Mouse (Mus musculus) MEL (cell line): ENCODE measurements around the gene Ccdc97. TPM values are rescaled to one million over a fixed set of nuclear protein-coding genes. Genes with fewer than 3 reads are reported as not detected.

Experiments
- DNase-seq: peaks from one replicate; pipeline ENCODE4 v3.0.0; 2011; ENCODE audit warnings: low read depth, low spot score
- H3K27ac ChIP-seq: 2 replicates; pipeline ENCODE4 v1.5.1; 2012; ENCODE audit warnings: low read depth, mild to moderate bottlenecking, control low read depth, low read length, moderate library complexity; ENCODE audit not compliant: control insufficient read depth
- H3K27me3 ChIP-seq, 2 experiments: fragments of 150-350 bp in 1 of 2; sonication (generic) in 1 of 2; 2 replicates each; pipeline ENCODE4 v1.6.1; 2012; ENCODE audit warnings: low read length in 2 of 2, mild to moderate bottlenecking in 2 of 2, improper control_type of control experiment in 1 of 2, moderate library complexity in 1 of 2; ENCODE audit not compliant: insufficient read depth in 2 of 2, control insufficient read depth in 1 of 2
- H3K36me3 ChIP-seq, 2 experiments: 2 replicates each; pipeline ENCODE4 v1.6.1; 2012 to 2014; ENCODE audit warnings: low read length in 2 of 2, improper control_type of control experiment in 1 of 2, inconsistent platforms in 1 of 2, mild to moderate bottlenecking in 1 of 2; ENCODE audit not compliant: insufficient read depth in 2 of 2, control insufficient read depth in 1 of 2
- H3K4me1 ChIP-seq, 2 experiments: fragments of 150-350 bp in 1 of 2; sonication (generic) in 1 of 2; 2 replicates each; pipeline ENCODE4 v1.6.1; 2012; ENCODE audit warnings: low read length in 2 of 2, improper control_type of control experiment in 1 of 2, mild to moderate bottlenecking in 1 of 2; ENCODE audit not compliant: insufficient read depth in 2 of 2, control insufficient read depth in 1 of 2
- H3K4me3 ChIP-seq, 2 experiments: fragments of 150-350 bp in 1 of 2; sonication (generic) in 1 of 2; 2 replicates each; pipeline ENCODE4 v1.5.1; 2012; ENCODE audit warnings: low read depth in 2 of 2, low read length in 2 of 2, mild to moderate bottlenecking in 2 of 2, moderate library complexity in 2 of 2, control low read depth in 1 of 2, improper control_type of control experiment in 1 of 2; ENCODE audit not compliant: control insufficient read depth in 1 of 2, insufficient read depth in 1 of 2
- H3K79me2 ChIP-seq: 2 replicates; pipeline ENCODE4 v1.6.1; 2012; ENCODE audit warnings: mild to moderate bottlenecking, low read length, moderate library complexity; ENCODE audit not compliant: control insufficient read depth, poor library complexity, insufficient read depth
- H3K9ac ChIP-seq: 2 replicates; pipeline ENCODE4 v1.6.1; 2012; ENCODE audit warnings: low read depth, mild to moderate bottlenecking, control low read depth, low read length, moderate library complexity; ENCODE audit not compliant: control insufficient read depth, poor library complexity, severe bottlenecking
- H3K9me3 ChIP-seq: fragments of 150-350 bp; sonication (generic); replicated peaks from 2 replicates; pipeline ENCODE4 v1.6.1; 2012; ENCODE audit warnings: mild to moderate bottlenecking, low read length, improper control_type of control experiment, moderate library complexity; ENCODE audit not compliant: insufficient read depth
- CHD2 ChIP-seq: IDR thresholded peaks from 2 replicates; pipeline ENCODE4 v1.6.1; 2011; ENCODE audit warnings: low read length, improper control_type of control experiment
- EP300 ChIP-seq, 2 experiments: IDR thresholded peaks; 2 replicates each; pipeline ENCODE4 v1.6.1; 2011; ENCODE audit warnings: improper control_type of control experiment in 2 of 2, low read length in 2 of 2, low read depth in 1 of 2, mild to moderate bottlenecking in 1 of 2
- ETS1 ChIP-seq: IDR thresholded peaks from 2 replicates; pipeline ENCODE4 v1.6.1; 2012; ENCODE audit warnings: low read depth, mild to moderate bottlenecking, inconsistent platforms, low read length, improper control_type of control experiment, moderate library complexity
- GABPA ChIP-seq: IDR thresholded peaks from 2 replicates; pipeline ENCODE4 v1.6.1; 2012; ENCODE audit warnings: low read depth, mild to moderate bottlenecking, inconsistent platforms, low read length, improper control_type of control experiment, moderate library complexity
- GATA1 ChIP-seq: IDR thresholded peaks from 2 replicates; pipeline ENCODE4 v1.6.1; 2011; ENCODE audit warnings: low read depth, low read length, improper control_type of control experiment
- HCFC1 ChIP-seq: IDR thresholded peaks from 2 replicates; pipeline ENCODE4 v1.6.1; 2012; ENCODE audit warnings: low read depth, mild to moderate bottlenecking, inconsistent platforms, low read length, improper control_type of control experiment, moderate library complexity
- KAT2A ChIP-seq: conservative IDR thresholded peaks from 2 replicates; pipeline ENCODE4 v1.6.1; 2012; ENCODE audit warnings: low read depth, low read length, improper control_type of control experiment, inconsistent platforms
- MAFK ChIP-seq: IDR thresholded peaks from 2 replicates; pipeline ENCODE4 v1.6.1; 2011; ENCODE audit warnings: low read depth, mild to moderate bottlenecking, low read length, improper control_type of control experiment, borderline replicate concordance
- MEF2A ChIP-seq: IDR thresholded peaks from 2 replicates; pipeline ENCODE4 v1.6.1; 2014; ENCODE audit warnings: low read depth, mild to moderate bottlenecking, inconsistent platforms, low read length, improper control_type of control experiment; ENCODE audit not compliant: poor library complexity, insufficient replicate concordance, severe bottlenecking; ENCODE audit errors: extremely low read depth
- MXI1 ChIP-seq: IDR thresholded peaks from 2 replicates; pipeline ENCODE4 v1.6.1; 2011; ENCODE audit warnings: mild to moderate bottlenecking, low read depth, low read length, improper control_type of control experiment
- MYB ChIP-seq: IDR thresholded peaks from 2 replicates; pipeline ENCODE4 v1.6.1; 2011; ENCODE audit warnings: mild to moderate bottlenecking, low read depth, low read length, improper control_type of control experiment
- MYC ChIP-seq: IDR thresholded peaks from 2 replicates; pipeline ENCODE4 v1.6.1; 2011; ENCODE audit warnings: low read depth, mild to moderate bottlenecking, low read length, improper control_type of control experiment, moderate library complexity
- POLR2A ChIP-seq, 2 experiments: IDR thresholded peaks; 2 replicates each; pipeline ENCODE4 v1.6.1; 2011 to 2012; ENCODE audit warnings: low read length in 2 of 2, mild to moderate bottlenecking in 2 of 2, control low read depth in 1 of 2, improper control_type of control experiment in 1 of 2, low read depth in 1 of 2, moderate library complexity in 1 of 2; ENCODE audit not compliant: control insufficient read depth in 1 of 2, insufficient read depth in 1 of 2, poor library complexity in 1 of 2
- POLR2AphosphoS2 ChIP-seq: IDR thresholded peaks from 2 replicates; pipeline ENCODE4 v1.6.1; 2011; ENCODE audit warnings: low read length, improper control_type of control experiment
- POLR2AphosphoS5 ChIP-seq: IDR thresholded peaks from 2 replicates; pipeline ENCODE4 v1.6.1; 2012; ENCODE audit warnings: low read depth, borderline replicate concordance, mild to moderate bottlenecking, inconsistent platforms, low read length, moderate library complexity, mixed read lengths
- RAD21 ChIP-seq: IDR thresholded peaks from 2 replicates; pipeline ENCODE4 v1.6.1; 2011; ENCODE audit warnings: mild to moderate bottlenecking, low read depth, low read length, improper control_type of control experiment
- RCOR1 ChIP-seq: IDR thresholded peaks from 2 replicates; pipeline ENCODE4 v1.6.1; 2012; ENCODE audit warnings: low read depth, mild to moderate bottlenecking, inconsistent platforms, low read length, improper control_type of control experiment
- SIN3A ChIP-seq: IDR thresholded peaks from 2 replicates; pipeline ENCODE4 v1.6.1; 2012; ENCODE audit warnings: low read length, improper control_type of control experiment, inconsistent platforms
- TAL1 ChIP-seq: IDR thresholded peaks from 2 replicates; pipeline ENCODE4 v1.6.1; 2012; ENCODE audit warnings: mild to moderate bottlenecking, inconsistent platforms, low read length, moderate library complexity, mixed read lengths
- TBP ChIP-seq: IDR thresholded peaks from 2 replicates; pipeline ENCODE4 v1.8.0; 2011; ENCODE audit warnings: low read depth, low read length, improper control_type of control experiment
- TCF12 ChIP-seq: IDR thresholded peaks from 2 replicates; pipeline ENCODE4 v1.6.1; 2014; ENCODE audit warnings: low read depth, mild to moderate bottlenecking, inconsistent platforms, low read length, improper control_type of control experiment, moderate library complexity
- USF1 ChIP-seq: IDR thresholded peaks from 2 replicates; pipeline ENCODE4 v1.6.1; 2014; ENCODE audit warnings: low read depth, mild to moderate bottlenecking, inconsistent platforms, low read length, improper control_type of control experiment, moderate library complexity
- USF2 ChIP-seq, 2 experiments: IDR thresholded peaks; 2 replicates each; pipeline ENCODE4 v1.6.1; 2011 to 2012; ENCODE audit warnings: improper control_type of control experiment in 2 of 2, low read length in 2 of 2, borderline replicate concordance in 1 of 2, inconsistent platforms in 1 of 2, low read depth in 1 of 2, mild to moderate bottlenecking in 1 of 2; ENCODE audit not compliant: insufficient read depth in 1 of 2
- ZC3H11A ChIP-seq: IDR thresholded peaks from 2 replicates; pipeline ENCODE4 v1.6.1; 2012; ENCODE audit warnings: low read depth, mild to moderate bottlenecking, inconsistent platforms, low read length, improper control_type of control experiment
- ZNF384 ChIP-seq: IDR thresholded peaks from 2 replicates; pipeline ENCODE4 v1.6.1; 2012; ENCODE audit warnings: low read depth, mild to moderate bottlenecking, inconsistent platforms, low read length, improper control_type of control experiment
- polyA plus RNA-seq, 2 experiments: library from polyadenylated mRNA; stranded (reverse) in 1 of 2; unstranded in 1 of 2; fragments of >175 nt in 1 of 2; fragments of >200 nt in 1 of 2; gene quantifications; 2 replicates each; pipeline versions ENCODE4 v1.2.1 to v1.2.4; 2012; ENCODE audit warnings: low replicate concordance in 2 of 2, low read depth in 1 of 2; ENCODE audit not compliant: insufficient read length in 2 of 2, insufficient read depth in 1 of 2, missing spikeins in 1 of 2
- total RNA-seq: library from RNA; depleted of rRNA; stranded (reverse); fragments of 300-350 nt; gene quantifications from 2 replicates; pipeline ENCODE4 v1.2.3, GENCODE M21; 2012

Gene Ccdc97
- total and polyA plus RNA-seq, 3 experiments: 8.4 to 39.7 TPM; not detected in 1

DNA sequence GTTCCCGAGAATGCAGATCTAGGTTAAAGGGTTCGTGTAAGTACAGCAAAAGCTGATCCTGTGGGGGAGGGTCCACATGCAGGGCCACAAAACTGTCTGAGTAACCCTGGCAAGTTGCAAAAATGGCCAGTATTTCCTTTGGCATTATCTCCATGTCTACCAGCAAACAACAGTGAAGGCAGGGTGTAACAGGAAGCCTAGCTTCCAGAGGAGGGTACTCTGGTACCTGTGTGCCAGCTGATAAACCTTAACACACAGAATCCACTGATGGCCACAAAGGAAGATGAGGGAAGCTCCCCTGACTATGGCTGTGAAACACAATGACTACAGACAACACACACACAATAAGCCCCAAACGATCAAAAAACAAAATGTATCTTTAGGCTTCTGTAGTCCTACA lies 19.4 kb upstream of the Ccdc97 start:
- Histone ChIP-seq H3K79me2 (peaks cover 4% of the 10 kb centered on the region; the same call in 1 of the 2 replicates), H3K27me3 (no peaks in the 10 kb centered on the region), H3K4me3 (no peak overlapping the region; a peak in 1 of 4 replicates), H3K9me3 (no peaks in the 10 kb centered on the region), H3K4me1 (peaks cover 27 to 39% of the 10 kb centered on the region in 2 experiments), H3K9ac (no peak overlapping the region), H3K27ac (peak overlapping the region; percentile 74), H3K36me3 (peaks cover 55 to 56% of the 10 kb centered on the region in 2 experiments)
- TF ChIP-seq MXI1: peak; percentile 53
- TF ChIP-seq ETS1: peak; percentile 75
- peak; percentile 69 for TF ChIP-seq TAL1
- TF ChIP-seq POLR2AphosphoS2: no peak
- peak; percentile 81 for TF ChIP-seq GATA1
- no peak for TF ChIP-seq HCFC1
- 0 out of 2 replicates have a peak, but pooled peaks have one; percentile 29 for TF ChIP-seq MAFK
- TF ChIP-seq POLR2AphosphoS5: no peak
- no peak for TF ChIP-seq CHD2
- no peak for TF ChIP-seq ZC3H11A
- no peak for TF ChIP-seq KAT2A
- TF ChIP-seq SIN3A: peak; percentile 81
- peak; percentile 79 to 92 for TF ChIP-seq EP300 (IDR thresholded peaks at IDR 0.05; ENCODE audit: low read depth in 1 of 2, low read length in 2 of 2)
- peak; percentile 67; the same call in 1 of the 2 replicates for TF ChIP-seq MYB
- TF ChIP-seq MEF2A: no peak
- peak; percentile 86 for TF ChIP-seq TCF12
- no peak for TF ChIP-seq USF1
- TF ChIP-seq POLR2A (IDR thresholded peaks at IDR 0.05; ENCODE audit: control insufficient read depth in 1 of 2, insufficient read depth in 1 of 2, low read depth in 1 of 2, low read length in 2 of 2, poor library complexity in 1 of 2): no peak
- 0 out of 2 replicates have a peak, but pooled peaks have one; percentile 29 for TF ChIP-seq TBP
- no peak for TF ChIP-seq USF2 (IDR thresholded peaks at IDR 0.05; ENCODE audit: borderline replicate concordance in 1 of 2, insufficient read depth in 1 of 2, low read depth in 1 of 2, low read length in 2 of 2)
- no peak for TF ChIP-seq MYC
- no peak for TF ChIP-seq ZNF384
- no peak for TF ChIP-seq GABPA
- no peak for TF ChIP-seq RAD21
- peak; percentile 36; the same call in 1 of the 2 replicates for TF ChIP-seq RCOR1
- DNase-seq: peak; percentile 79
